Mouse (Mus musculus): ENCODE measurements around the gene Trio. TPM values are rescaled to one million over a fixed set of nuclear protein-coding genes. Genes with fewer than 3 reads are reported as not detected.

The Trio gene
- polyA plus RNA-seq, 1 experiment from 2014 or later: 45.4 TPM

DNA sequence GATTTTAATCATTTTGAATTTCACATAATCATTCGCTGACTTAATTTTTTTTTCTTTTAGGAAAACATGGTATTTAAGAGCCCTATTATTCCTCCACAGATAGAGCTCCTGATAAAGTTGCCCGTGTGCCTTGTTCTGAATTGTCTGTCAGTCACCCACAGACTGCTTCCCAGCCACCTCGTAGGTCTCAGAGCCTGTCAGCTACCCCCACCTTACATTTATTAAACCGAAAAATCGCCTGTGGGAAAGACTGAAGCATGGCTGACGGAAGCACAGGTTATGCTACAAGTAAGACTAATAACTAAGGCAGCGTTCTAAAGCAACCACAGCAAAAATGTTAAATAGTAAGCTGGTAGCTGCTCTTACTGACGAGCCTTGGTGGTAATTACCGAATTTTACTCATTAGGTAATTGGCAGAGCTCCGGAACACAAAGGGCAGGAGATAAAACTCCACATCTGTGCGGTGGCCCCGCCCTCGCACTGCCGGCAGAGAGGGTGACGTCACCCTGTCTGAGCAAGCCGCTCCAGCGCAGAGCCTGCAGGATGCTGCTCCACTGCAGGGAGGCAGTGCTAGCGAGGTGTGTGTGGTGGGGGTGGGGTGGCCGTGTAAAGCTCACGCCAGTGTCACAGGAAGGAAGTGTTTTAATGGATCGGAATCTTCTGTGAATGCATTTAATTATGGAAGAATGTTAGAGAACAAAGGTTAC, 102.2 kb downstream of the Trio start:
- Histone ChIP-seq H3K4me1 (ENCODE audit: control insufficient read depth, insufficient read depth, low read length) (no peaks in the 10 kb centered on the region), H3K36me3 (replicated peaks; ENCODE audit: control insufficient read depth, insufficient read depth, low read depth, low read length) (no peaks in the 10 kb centered on the region), H3K9ac (replicated peaks; ENCODE audit: low read length) (no peak overlapping the region), H3K27me3 (ENCODE audit: control insufficient read depth, insufficient read depth, low read length) (no peaks in the 10 kb centered on the region), H3K4me2 (ENCODE audit: low read depth, low read length) (peak overlapping the region; percentile 44), H3K27ac (replicated peaks; ENCODE audit: low read depth, low read length) (no peak overlapping the region), H3K4me3 (ENCODE audit: low read depth, low read length) (peak overlapping the region; percentile 18), H3K9me3 (replicated peaks; ENCODE audit: control insufficient read depth, low read length) (no peaks in the 10 kb centered on the region)
- ATAC-seq (replicated peaks; ENCODE audit: insufficient number of reproducible peaks, low FRiP score, low TSS enrichment, low read depth) (peak; percentile 88), DNase-seq (ENCODE audit: low spot score) (peak; percentile 86)
- 7% methylated on average over 21 of the region's 21 CpGs for WGBS

DNA sequence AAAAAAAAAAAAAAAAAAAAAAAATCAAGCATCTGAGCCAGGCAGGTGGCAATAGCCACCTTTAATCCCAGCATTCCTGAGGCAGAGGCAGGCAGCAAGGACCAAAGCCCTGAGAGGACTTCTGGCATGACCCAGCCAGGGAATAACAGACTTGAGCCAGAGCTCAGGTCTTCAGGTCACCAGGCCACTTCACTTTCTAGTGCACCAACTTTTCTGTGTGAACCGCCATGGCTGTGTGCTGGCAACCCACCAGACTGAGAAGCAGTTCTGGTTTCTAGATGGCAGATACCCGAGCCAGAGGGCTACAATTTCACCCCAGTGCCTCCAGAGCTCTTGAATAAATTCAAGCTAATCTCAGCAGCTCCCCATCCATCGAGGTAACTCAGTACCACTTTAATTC, 104.9 kb downstream of the Trio start:
- Histone ChIP-seq H3K9me3 (replicated peaks; ENCODE audit: control insufficient read depth, low read length) (no peaks in the 10 kb centered on the region), H3K9ac (replicated peaks; ENCODE audit: low read length) (no peak overlapping the region), H3K36me3 (replicated peaks; ENCODE audit: control insufficient read depth, insufficient read depth, low read depth, low read length) (no peaks in the 10 kb centered on the region), H3K27me3 (ENCODE audit: control insufficient read depth, insufficient read depth, low read length) (no peaks in the 10 kb centered on the region), H3K4me2 (ENCODE audit: low read depth, low read length) (no peak overlapping the region), H3K4me3 (ENCODE audit: low read depth, low read length) (no peak overlapping the region), H3K4me1 (ENCODE audit: control insufficient read depth, insufficient read depth, low read length) (no peaks in the 10 kb centered on the region), H3K27ac (replicated peaks; ENCODE audit: low read depth, low read length) (no peak overlapping the region)
- ATAC-seq (replicated peaks; ENCODE audit: insufficient number of reproducible peaks, low FRiP score, low TSS enrichment, low read depth) (no peak), DNase-seq (ENCODE audit: low spot score) (no peak)
- 49% methylated on average over 3 of the region's 3 CpGs for WGBS

DNA sequence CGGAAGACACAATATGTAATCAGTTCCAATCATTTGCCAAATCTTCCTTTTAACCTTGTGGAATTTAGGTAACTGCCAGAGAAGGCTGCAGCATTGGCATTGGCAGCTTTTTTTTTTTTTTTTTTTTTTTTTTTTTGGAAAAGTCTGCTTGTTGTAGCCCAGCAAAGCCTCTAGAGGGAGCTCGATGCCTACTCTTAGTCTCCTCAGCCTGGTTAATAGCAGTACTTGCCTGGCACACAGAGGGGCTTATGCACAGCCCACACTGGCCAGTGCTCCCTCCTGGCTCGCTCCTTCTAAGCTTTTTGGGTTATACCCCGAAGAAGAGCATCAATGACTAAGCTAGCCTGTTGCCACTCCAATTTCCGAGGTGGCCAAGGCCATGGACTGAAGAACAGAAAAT, 106.1 kb downstream of the Trio start:
- H3K27ac ChIP-seq (replicated peaks; ENCODE audit: low read depth, low read length): no peak overlapping the region
- no peaks in the 10 kb centered on the region for H3K4me1 ChIP-seq (ENCODE audit: control insufficient read depth, insufficient read depth, low read length)
- no peak overlapping the region for H3K9ac ChIP-seq (replicated peaks; ENCODE audit: low read length)
- DNase-seq (ENCODE audit: low spot score): peak; percentile 77
- ATAC-seq (replicated peaks; ENCODE audit: insufficient number of reproducible peaks, low FRiP score, low TSS enrichment, low read depth): peak; percentile 53; the same call in 1 of the 2 replicates
- H3K36me3 ChIP-seq (replicated peaks; ENCODE audit: control insufficient read depth, insufficient read depth, low read depth, low read length): no peaks in the 10 kb centered on the region
- no peaks in the 10 kb centered on the region for H3K9me3 ChIP-seq (replicated peaks; ENCODE audit: control insufficient read depth, low read length)
- no peak overlapping the region for H3K4me2 ChIP-seq (ENCODE audit: low read depth, low read length)
- WGBS: 15% methylated on average over 5 of the region's 5 CpGs
- H3K27me3 ChIP-seq (ENCODE audit: control insufficient read depth, insufficient read depth, low read length): no peaks in the 10 kb centered on the region
- H3K4me3 ChIP-seq (ENCODE audit: low read depth, low read length): no peak overlapping the region

DNA sequence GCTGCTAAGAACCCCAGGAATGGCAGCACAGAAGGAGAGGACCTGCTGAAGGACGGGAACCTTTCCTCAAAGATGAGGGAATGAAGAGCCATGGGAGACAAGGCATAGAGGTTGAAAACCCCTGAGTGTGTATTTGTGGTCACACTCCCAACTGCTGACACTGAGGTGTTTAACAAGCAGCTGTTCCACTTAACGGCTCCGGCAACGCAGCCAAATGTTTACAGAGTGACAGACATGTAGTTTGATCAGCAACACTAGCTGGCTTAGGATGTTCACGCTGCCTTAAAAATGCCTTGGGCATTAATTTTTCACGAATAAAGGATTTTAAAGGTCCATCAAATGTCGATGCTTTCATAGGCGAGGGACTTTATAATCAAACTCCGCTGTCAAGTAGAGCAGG, 106.8 kb downstream of the Trio start:
- Histone ChIP-seq H3K36me3 (replicated peaks; ENCODE audit: control insufficient read depth, insufficient read depth, low read depth, low read length) (no peaks in the 10 kb centered on the region), H3K4me2 (ENCODE audit: low read depth, low read length) (no peak overlapping the region), H3K27ac (replicated peaks; ENCODE audit: low read depth, low read length) (no peak overlapping the region), H3K4me3 (ENCODE audit: low read depth, low read length) (no peak overlapping the region), H3K4me1 (ENCODE audit: control insufficient read depth, insufficient read depth, low read length) (no peaks in the 10 kb centered on the region), H3K27me3 (ENCODE audit: control insufficient read depth, insufficient read depth, low read length) (no peaks in the 10 kb centered on the region), H3K9ac (replicated peaks; ENCODE audit: low read length) (no peak overlapping the region), H3K9me3 (replicated peaks; ENCODE audit: control insufficient read depth, low read length) (no peaks in the 10 kb centered on the region)
- ATAC-seq (replicated peaks; ENCODE audit: insufficient number of reproducible peaks, low FRiP score, low TSS enrichment, low read depth) (no peak), DNase-seq (ENCODE audit: low spot score) (no peak)
- 87% methylated on average over 9 of the region's 9 CpGs for WGBS

DNA sequence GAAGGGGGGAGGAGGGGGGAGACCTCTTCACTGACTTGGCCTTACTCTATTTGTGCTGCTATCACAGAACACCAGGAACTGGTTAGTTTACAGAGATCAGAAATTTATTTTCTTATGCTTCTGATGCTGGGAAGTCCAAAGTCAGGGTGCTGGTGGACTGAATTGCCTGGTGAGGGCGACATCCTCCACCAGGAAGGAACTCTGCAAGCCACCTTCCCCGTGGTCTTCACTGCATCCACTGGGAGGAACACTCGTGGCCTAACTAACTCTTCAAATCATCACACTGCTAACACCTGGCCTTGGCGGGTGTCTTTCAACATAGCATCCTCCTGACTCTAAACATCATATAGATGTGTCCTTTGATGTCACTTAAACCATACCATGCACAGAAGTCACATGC, 109.4 kb downstream of the Trio start:
- Histone ChIP-seq H3K4me2 (ENCODE audit: low read depth, low read length) (no peak overlapping the region), H3K27me3 (ENCODE audit: control insufficient read depth, insufficient read depth, low read length) (no peaks in the 10 kb centered on the region), H3K4me1 (ENCODE audit: control insufficient read depth, insufficient read depth, low read length) (no peaks in the 10 kb centered on the region), H3K4me3 (ENCODE audit: low read depth, low read length) (no peak overlapping the region), H3K36me3 (replicated peaks; ENCODE audit: control insufficient read depth, insufficient read depth, low read depth, low read length) (no peaks in the 10 kb centered on the region), H3K9ac (replicated peaks; ENCODE audit: low read length) (no peak overlapping the region), H3K9me3 (replicated peaks; ENCODE audit: control insufficient read depth, low read length) (no peaks in the 10 kb centered on the region), H3K27ac (replicated peaks; ENCODE audit: low read depth, low read length) (no peak overlapping the region)
- no peak for ATAC-seq (replicated peaks; ENCODE audit: insufficient number of reproducible peaks, low FRiP score, low TSS enrichment, low read depth)
- WGBS: 61% methylated on average over 4 of the region's 4 CpGs
- no peak for DNase-seq (ENCODE audit: low spot score)

DNA sequence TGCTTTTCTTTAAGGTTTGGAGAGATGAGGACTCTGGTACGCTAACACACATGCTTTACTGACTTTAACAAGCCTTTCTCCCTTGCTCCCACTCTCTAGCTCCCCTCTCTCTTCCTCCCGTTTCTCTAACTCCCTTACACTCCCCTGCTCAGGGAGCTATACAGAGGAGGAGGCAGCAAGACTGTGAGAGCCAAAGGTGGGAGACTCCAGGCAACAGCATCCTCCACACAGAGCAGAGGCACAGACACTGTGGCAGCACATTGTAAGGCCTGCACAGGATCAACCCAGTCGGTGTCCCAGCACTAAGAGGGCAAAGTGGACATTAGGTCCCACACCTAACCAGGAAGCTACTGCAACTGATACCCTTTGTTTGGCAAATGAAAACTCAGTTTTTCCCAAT, 112.6 kb downstream of the Trio start:
- Histone ChIP-seq H3K27ac (replicated peaks; ENCODE audit: low read depth, low read length) (no peak overlapping the region), H3K4me1 (ENCODE audit: control insufficient read depth, insufficient read depth, low read length) (no peaks in the 10 kb centered on the region), H3K4me2 (ENCODE audit: low read depth, low read length) (no peak overlapping the region), H3K4me3 (ENCODE audit: low read depth, low read length) (no peak overlapping the region), H3K9ac (replicated peaks; ENCODE audit: low read length) (no peak overlapping the region), H3K27me3 (ENCODE audit: control insufficient read depth, insufficient read depth, low read length) (no peaks in the 10 kb centered on the region), H3K36me3 (replicated peaks; ENCODE audit: control insufficient read depth, insufficient read depth, low read depth, low read length) (no peaks in the 10 kb centered on the region), H3K9me3 (replicated peaks; ENCODE audit: control insufficient read depth, low read length) (no peaks in the 10 kb centered on the region)
- ATAC-seq (replicated peaks; ENCODE audit: insufficient number of reproducible peaks, low FRiP score, low TSS enrichment, low read depth) (no peak), DNase-seq (ENCODE audit: low spot score) (no peak)
- WGBS: 71% methylated on average over 3 of the region's 3 CpGs

DNA sequence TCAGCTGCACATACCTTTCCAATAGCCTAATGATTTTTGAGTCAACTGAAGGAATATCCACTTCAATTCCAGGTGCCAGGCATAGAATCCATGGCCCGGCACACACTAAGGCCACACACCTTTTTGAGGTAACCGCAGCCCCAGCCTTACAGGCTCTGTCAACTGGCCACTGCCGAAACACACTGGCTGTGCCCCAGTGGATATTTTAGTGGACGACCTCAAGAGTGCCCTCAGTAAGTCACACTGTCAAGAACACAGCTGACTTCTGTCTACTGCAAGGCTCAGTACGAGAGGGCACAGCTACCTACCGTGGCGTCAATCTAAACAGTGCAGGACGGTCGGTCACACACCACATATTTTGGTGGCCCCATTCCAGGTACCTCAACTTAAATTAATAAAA, 114.5 kb downstream of the Trio start:
- no peaks in the 10 kb centered on the region for H3K4me1 ChIP-seq (ENCODE audit: control insufficient read depth, insufficient read depth, low read length)
- H3K27me3 ChIP-seq (ENCODE audit: control insufficient read depth, insufficient read depth, low read length): no peaks in the 10 kb centered on the region
- H3K4me3 ChIP-seq (ENCODE audit: low read depth, low read length): no peak overlapping the region
- no peak overlapping the region for H3K27ac ChIP-seq (replicated peaks; ENCODE audit: low read depth, low read length)
- H3K9ac ChIP-seq (replicated peaks; ENCODE audit: low read length): no peak overlapping the region
- ATAC-seq (replicated peaks; ENCODE audit: insufficient number of reproducible peaks, low FRiP score, low TSS enrichment, low read depth) (no peak), DNase-seq (ENCODE audit: low spot score) (no peak)
- H3K4me2 ChIP-seq (ENCODE audit: low read depth, low read length): no peak overlapping the region
- WGBS: 90% methylated on average over 9 of the region's 9 CpGs
- no peaks in the 10 kb centered on the region for H3K36me3 ChIP-seq (replicated peaks; ENCODE audit: control insufficient read depth, insufficient read depth, low read depth, low read length)
- H3K9me3 ChIP-seq (replicated peaks; ENCODE audit: control insufficient read depth, low read length): no peaks in the 10 kb centered on the region

DNA sequence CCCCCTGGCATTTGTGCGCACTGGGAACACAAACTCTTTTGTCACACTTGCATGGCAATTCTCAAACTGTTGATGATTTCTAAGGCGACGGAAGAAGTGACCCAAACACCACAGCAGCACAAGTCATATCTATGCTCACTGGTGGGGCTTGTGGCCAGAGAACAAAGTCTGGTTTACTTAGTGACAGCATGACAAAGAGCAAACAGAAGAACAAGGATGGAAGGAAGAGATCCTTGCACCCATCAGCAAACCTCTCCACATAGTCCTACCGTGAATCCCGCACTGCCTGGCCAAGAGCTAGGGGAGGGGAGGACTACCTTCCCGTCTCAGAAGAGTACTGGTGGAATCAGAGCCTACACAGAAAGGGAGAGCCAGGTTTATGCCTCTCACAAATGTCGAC, 115.5 kb downstream of the Trio start:
- Histone ChIP-seq H3K9me3 (replicated peaks; ENCODE audit: control insufficient read depth, low read length) (no peaks in the 10 kb centered on the region), H3K4me3 (ENCODE audit: low read depth, low read length) (no peak overlapping the region), H3K9ac (replicated peaks; ENCODE audit: low read length) (no peak overlapping the region), H3K27ac (replicated peaks; ENCODE audit: low read depth, low read length) (no peak overlapping the region), H3K36me3 (replicated peaks; ENCODE audit: control insufficient read depth, insufficient read depth, low read depth, low read length) (no peaks in the 10 kb centered on the region), H3K27me3 (ENCODE audit: control insufficient read depth, insufficient read depth, low read length) (no peaks in the 10 kb centered on the region), H3K4me1 (ENCODE audit: control insufficient read depth, insufficient read depth, low read length) (no peaks in the 10 kb centered on the region), H3K4me2 (ENCODE audit: low read depth, low read length) (no peak overlapping the region)
- DNase-seq (ENCODE audit: low spot score) (no peak), ATAC-seq (replicated peaks; ENCODE audit: insufficient number of reproducible peaks, low FRiP score, low TSS enrichment, low read depth) (no peak)
- 93% methylated on average over 7 of the region's 7 CpGs for WGBS
